Mouse (Mus musculus) limb, embryonic 14.5 days (tissue): Measurements from ENCODE around the gene Rab13. TPM values are rescaled to one million over a fixed set of nuclear protein-coding genes. Genes with fewer than 3 reads are reported as not detected.

Source experiments
- ATAC-seq: fragments of 200-750 bp; cut with Nextera tagmentation; 2 replicates; pipeline ENCODE4 v1.8.0; 2017; ENCODE audit warnings: low read depth, moderate number of reproducible peaks, moderate TSS enrichment; ENCODE audit not compliant: low FRiP score
- DNase-seq: peaks from one replicate; pipeline ENCODE4 v3.0.0-alpha.2; 2015; ENCODE audit warnings: low spot score
- H3K27ac ChIP-seq: fragments of 300-500 bp; sonication (generic); replicated peaks from 2 replicates; pipeline ENCODE4 v1.5.1; 2014; ENCODE audit warnings: low read depth, mild to moderate bottlenecking, low read length, moderate library complexity, mixed read lengths
- H3K27me3 ChIP-seq: fragments of 300-500 bp; sonication (generic); 2 replicates; pipeline ENCODE4 v1.6.1; 2014; ENCODE audit warnings: low read length, mixed read lengths; ENCODE audit not compliant: control insufficient read depth, insufficient read depth
- H3K36me3 ChIP-seq: fragments of 300-500 bp; sonication (generic); 2 replicates; pipeline ENCODE4 v1.6.1; 2014; ENCODE audit warnings: mild to moderate bottlenecking, low read length, moderate library complexity, mixed read lengths; ENCODE audit not compliant: control insufficient read depth, insufficient read depth
- H3K4me1 ChIP-seq: fragments of 300-500 bp; sonication (generic); 2 replicates; pipeline ENCODE4 v1.6.1; 2014; ENCODE audit warnings: antibody characterized with exemption, low read length, mixed read lengths; ENCODE audit not compliant: control insufficient read depth, insufficient read depth
- H3K4me2 ChIP-seq: fragments of 300-500 bp; sonication (generic); replicated peaks from 2 replicates; pipeline ENCODE4 v1.6.1; 2014; ENCODE audit warnings: low read depth, mild to moderate bottlenecking, low read length, moderate library complexity; ENCODE audit not compliant: severe bottlenecking
- H3K4me3 ChIP-seq: fragments of 300-500 bp; sonication (generic); replicated peaks from 2 replicates; pipeline ENCODE4 v1.5.1; 2014; ENCODE audit warnings: low read length
- H3K9ac ChIP-seq: fragments of 300-500 bp; sonication (generic); 2 replicates; pipeline ENCODE4 v1.6.1; 2014; ENCODE audit warnings: mild to moderate bottlenecking, low read depth, low read length, moderate library complexity; ENCODE audit not compliant: severe bottlenecking
- H3K9me3 ChIP-seq: fragments of 300-500 bp; sonication (generic); 2 replicates; pipeline ENCODE4 v1.6.1; 2016; ENCODE audit warnings: low read length; ENCODE audit not compliant: control insufficient read depth
- POLR2A ChIP-seq: fragments of 200-500 bp; IDR thresholded peaks from 2 replicates; pipeline ENCODE4 v1.8.0; 2012; ENCODE audit warnings: inconsistent platforms, mild to moderate bottlenecking, moderate library complexity, borderline replicate concordance; ENCODE audit not compliant: insufficient read depth, insufficient read length; ENCODE audit errors: extremely low read depth
- WGBS: fragments of 180-500 bp; shearing (Covaris S2); extraction: QIAGEN DNeasy Blood & Tissue Kit; methylation state at CpG from one replicate; pipeline ENCODE4 v1.1.7; 2014; 5-methylcytosine and 5-hydroxymethylcytosine counted together
- polyA plus RNA-seq, 2 experiments: library from polyadenylated mRNA; depleted of rRNA in 1 of 2; stranded (reverse) in 1 of 2; unstranded in 1 of 2; fragments of >200 nt; fragmentation: Nextera tagmentation in 1 of 2; extraction: Ambion mirVana in 1 of 2; gene quantifications; 2 replicates each; pipeline versions ENCODE4 v1.2.1 to v1.2.3; 2012 to 2014

Gene Rab13
- polyA plus RNA-seq, 2 experiments = 17.8 to 35.8 TPM

- Histone ChIP-seq H3K4me2 (no peak overlapping the region), H3K9ac (no peak overlapping the region), H3K27ac (no peak overlapping the region), H3K27me3 (no peaks in the 10 kb centered on the region), H3K36me3 (peaks cover 18% of the 10 kb centered on the region), H3K4me3 (no peak overlapping the region), H3K4me1 (peaks cover 19% of the 10 kb centered on the region), H3K9me3 (no peaks in the 10 kb centered on the region)
- no peak for ATAC-seq
- TF ChIP-seq POLR2A = no peak
- 65% methylated on average over 1 of the region's 1 CpGs for WGBS
- DNase-seq = no peak
These were observed 2.4 kb downstream of the Rab13 start for GRCm38 (mm10) chr3:90215825-90216380.

- Histone ChIP-seq H3K9ac (peak overlapping the region; percentile 65), H3K27me3 (no peaks in the 10 kb centered on the region), H3K36me3 (peaks cover 10% of the 10 kb centered on the region), H3K4me2 (peak overlapping the region; percentile 66), H3K9me3 (no peaks in the 10 kb centered on the region), H3K4me3 (peak overlapping the region; percentile 45), H3K4me1 (peaks cover 11% of the 10 kb centered on the region), H3K27ac (peak overlapping the region; percentile 76)
- ATAC-seq (peak; percentile 65; the same call in 1 of the 2 replicates), DNase-seq (peak; percentile 74)
- WGBS = 20% methylated on average over 6 of the region's 6 CpGs
- TF ChIP-seq POLR2A = no peak
These were observed 6.6 kb downstream of the Rab13 start for GRCm38 (mm10) chr3:90220088-90220487.

- Histone ChIP-seq H3K36me3 (peaks cover 10% of the 10 kb centered on the region), H3K27me3 (no peaks in the 10 kb centered on the region), H3K9ac (peak overlapping the region; percentile 65), H3K27ac (peak overlapping the region; percentile 76), H3K4me2 (peak overlapping the region; percentile 66), H3K9me3 (no peaks in the 10 kb centered on the region), H3K4me1 (peaks cover 11% of the 10 kb centered on the region), H3K4me3 (peak overlapping the region; percentile 45)
- TF ChIP-seq POLR2A = 0 out of 2 replicates have a peak, but pooled peaks have one; percentile 62
- DNase-seq = peak; percentile 82
- under 1% methylated on average over 12 of the region's 20 CpGs for WGBS
- peak; percentile 88 for ATAC-seq
These were observed 7.0 kb downstream of the Rab13 start for GRCm38 (mm10) chr3:90220531-90220951.

- peak overlapping the region; percentile 66 for H3K4me2 ChIP-seq
- peaks cover 11% of the 10 kb centered on the region for H3K4me1 ChIP-seq
- 0 out of 2 replicates have a peak overlapping the region, but pooled peaks have one; percentile 26 for H3K27ac ChIP-seq
- ATAC-seq (no peak), DNase-seq (no peak)
- H3K36me3 ChIP-seq = peaks cover 10% of the 10 kb centered on the region
- TF ChIP-seq POLR2A = no peak
- H3K9ac ChIP-seq = peak overlapping the region; percentile 65
- H3K27me3 ChIP-seq = no peaks in the 10 kb centered on the region
- H3K9me3 ChIP-seq = no peaks in the 10 kb centered on the region
- 26% methylated on average over 5 of the region's 5 CpGs for WGBS
- peak overlapping the region; percentile 45 for H3K4me3 ChIP-seq
These were observed 7.6 kb downstream of the Rab13 start for GRCm38 (mm10) chr3:90221123-90221522.

DNA sequence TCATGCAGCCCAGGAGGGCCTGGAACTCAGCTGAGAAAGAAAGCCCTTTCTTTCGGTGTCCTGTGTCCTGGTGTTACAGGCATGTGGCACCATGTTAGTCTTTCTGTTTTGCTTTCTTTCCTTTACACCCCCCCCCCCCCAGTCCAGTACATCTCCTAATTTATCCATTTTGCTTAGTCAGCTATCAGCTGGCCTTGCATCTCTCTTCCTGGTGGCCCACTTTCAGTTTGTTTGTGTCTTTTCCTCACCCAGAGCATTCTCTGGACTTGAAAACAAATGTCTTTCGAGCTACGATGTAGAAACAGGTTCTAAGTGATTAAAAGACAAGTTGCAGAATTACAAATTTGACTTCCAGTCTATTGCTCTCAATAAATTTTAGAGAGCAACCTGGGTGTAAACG, 9.0 kb downstream of the Rab13 start:
- Histone ChIP-seq H3K9ac (no peak overlapping the region), H3K27ac (no peak overlapping the region), H3K9me3 (no peaks in the 10 kb centered on the region), H3K27me3 (no peaks in the 10 kb centered on the region), H3K4me3 (no peak overlapping the region), H3K4me1 (peaks cover 11% of the 10 kb centered on the region), H3K36me3 (peaks cover 10% of the 10 kb centered on the region), H3K4me2 (no peak overlapping the region)
- DNase-seq = no peak
- WGBS = 90% methylated on average over 4 of the region's 4 CpGs
- ATAC-seq = no peak
- no peak for TF ChIP-seq POLR2A
